Mouse (Mus musculus): ENCODE data around the gene Erc2. TPM values are rescaled to one million over a fixed set of nuclear protein-coding genes. Genes with fewer than 3 reads are reported as not detected.

The Erc2 gene
- total RNA-seq, 2 experiments from 2014 or later = 183 to 210 TPM

GRCm38 (mm10) chr14:27921656-27922373 lies 299.6 kb downstream of the Erc2 start:
- DNase-seq (ENCODE audit: low spot score in 2 of 2) = no peak

GRCm38 (mm10) chr14:27927369-27927768 lies 305.1 kb downstream of the Erc2 start:
- DNase-seq (ENCODE audit: low spot score in 2 of 2) = no peak

- no peak for DNase-seq (ENCODE audit: low spot score in 2 of 2)
Measured at GRCm38 (mm10) chr14:27933533-27933932, 311.3 kb downstream of the Erc2 start.

DNA sequence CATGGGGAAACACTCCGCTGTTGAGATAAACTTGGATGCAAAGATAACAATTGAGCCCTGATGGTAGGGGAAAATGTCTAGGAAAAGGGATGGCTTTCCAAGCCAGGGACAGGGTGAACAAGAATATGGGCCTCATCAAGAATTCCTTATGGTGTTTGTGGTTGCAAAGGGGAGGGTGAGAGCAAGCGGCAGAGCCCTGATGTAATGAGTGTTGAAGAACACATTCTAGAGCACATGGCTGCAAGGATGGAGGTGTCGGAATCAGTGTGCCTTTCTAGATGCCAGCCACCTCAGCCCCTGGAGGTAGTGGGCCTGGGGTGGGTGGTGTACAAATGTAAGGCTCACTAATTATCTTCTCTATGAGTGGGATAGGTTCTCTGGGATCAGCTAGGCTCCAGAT lies 313.5 kb downstream of the Erc2 start:
- DNase-seq (ENCODE audit: low spot score in 2 of 2) = no peak

- DNase-seq (ENCODE audit: low spot score in 2 of 2) = no peak
Measured at GRCm38 (mm10) chr14:27937922-27938321, 315.7 kb downstream of the Erc2 start.

DNA sequence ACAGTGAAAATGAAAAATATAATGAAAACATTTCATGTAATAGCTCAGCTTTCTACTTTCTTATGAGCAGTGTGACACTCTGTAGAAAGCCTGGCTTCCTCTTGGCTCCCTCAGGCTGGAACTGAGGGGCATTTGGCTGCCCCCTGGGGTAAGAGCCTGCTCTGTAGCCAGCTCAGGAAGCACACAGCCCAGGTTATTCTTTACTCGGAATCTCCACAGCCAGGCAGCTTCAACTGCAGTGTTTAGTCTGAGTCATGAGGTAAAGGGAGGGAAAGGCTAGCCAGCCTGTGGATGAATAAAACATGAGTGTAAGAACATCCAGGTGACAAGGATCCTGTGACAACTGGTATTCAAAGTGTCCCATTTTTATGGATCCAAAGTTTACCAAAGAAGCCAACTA lies 323.0 kb downstream of the Erc2 start:
- DNase-seq (ENCODE audit: low spot score in 2 of 2) = no peak

DNA sequence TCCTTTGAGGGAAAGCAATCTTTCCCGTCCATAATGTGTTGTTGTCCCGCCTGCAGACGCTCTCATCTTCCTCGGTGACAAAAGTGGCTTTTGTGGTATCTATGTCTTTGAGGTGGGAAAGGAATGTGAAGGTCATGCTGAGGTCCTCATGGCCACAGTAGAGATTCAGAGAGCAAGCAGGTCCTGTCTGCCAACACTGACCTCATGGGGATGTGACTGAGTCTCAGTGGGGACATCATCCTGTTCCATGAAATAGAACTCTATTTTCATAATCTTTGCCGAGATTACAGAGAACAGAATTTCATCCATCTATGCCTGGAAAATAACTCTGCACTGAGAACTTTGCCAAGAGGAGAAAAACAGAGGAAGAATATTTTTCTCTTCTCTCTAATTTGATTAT lies 324.0 kb downstream of the Erc2 start:
- no peak for DNase-seq (ENCODE audit: low spot score in 2 of 2)

- no peak for DNase-seq (ENCODE audit: low spot score in 2 of 2)
Measured at GRCm38 (mm10) chr14:27948391-27948790, 326.2 kb downstream of the Erc2 start.

GRCm38 (mm10) chr14:27953814-27954213 lies 331.6 kb downstream of the Erc2 start:
- no peak for DNase-seq (ENCODE audit: low spot score in 2 of 2)

DNA sequence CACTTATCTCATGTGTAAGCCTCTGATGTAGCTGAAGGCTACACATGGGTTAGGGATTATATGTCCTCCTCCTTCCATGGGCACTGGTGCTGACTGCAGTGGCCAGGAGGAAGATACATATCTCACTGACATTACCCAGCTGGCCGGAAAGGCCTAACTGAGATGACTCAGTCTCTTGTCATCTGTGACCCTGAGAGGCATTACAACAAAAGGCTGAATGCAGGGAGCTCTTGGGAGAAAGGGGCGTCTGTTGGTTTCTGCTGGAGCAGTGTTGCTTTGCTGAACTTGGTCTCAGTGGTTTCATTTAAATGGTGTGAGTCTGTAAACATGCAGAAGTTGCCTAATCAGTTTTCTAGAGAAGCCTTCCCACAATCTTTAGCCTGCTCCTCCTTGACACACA lies 334.6 kb downstream of the Erc2 start:
- DNase-seq (ENCODE audit: low spot score in 2 of 2) = no peak

GRCm38 (mm10) chr14:27973701-27974100 lies 351.5 kb downstream of the Erc2 start:
- no peak for DNase-seq (ENCODE audit: low spot score in 2 of 2)

- peak; percentile 74 to 84 for DNase-seq (ENCODE audit: low spot score in 2 of 2)
Measured at GRCm38 (mm10) chr14:27975661-27976060, 353.4 kb downstream of the Erc2 start.

GRCm38 (mm10) chr14:27984758-27985157 lies 362.5 kb downstream of the Erc2 start:
- peak in 1 of 2 experiments; percentile 28 for DNase-seq (ENCODE audit: low spot score in 2 of 2)

- DNase-seq (ENCODE audit: low spot score in 2 of 2) = no peak
Measured at GRCm38 (mm10) chr14:27985201-27985600, 363.0 kb downstream of the Erc2 start.

GRCm38 (mm10) chr14:27987422-27987821 lies 365.2 kb downstream of the Erc2 start:
- no peak for DNase-seq (ENCODE audit: low spot score in 2 of 2)

- no peak for DNase-seq (ENCODE audit: low spot score in 2 of 2)
Measured at GRCm38 (mm10) chr14:27998551-27998950, 376.3 kb downstream of the Erc2 start.

DNA sequence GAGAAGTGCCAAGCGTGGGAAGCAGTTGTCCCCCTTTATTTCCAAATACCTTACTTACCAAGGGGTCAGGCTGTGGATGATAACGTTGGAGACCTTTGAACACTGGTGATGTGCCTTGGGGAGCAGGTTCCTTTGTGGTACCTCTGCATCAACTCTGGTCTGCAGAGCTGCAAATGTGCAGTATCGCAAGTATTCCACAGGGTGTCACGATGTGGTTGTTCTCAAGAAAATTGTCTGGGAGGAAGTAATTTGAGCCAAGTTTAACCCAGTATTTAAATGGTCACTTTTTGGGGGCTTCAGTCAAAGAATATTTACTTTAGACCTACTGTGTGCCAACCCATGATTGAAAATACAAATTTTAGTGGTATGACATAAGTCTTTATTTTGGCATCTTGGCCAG lies 381.8 kb downstream of the Erc2 start:
- DNase-seq (ENCODE audit: low spot score in 2 of 2) = no peak

DNA sequence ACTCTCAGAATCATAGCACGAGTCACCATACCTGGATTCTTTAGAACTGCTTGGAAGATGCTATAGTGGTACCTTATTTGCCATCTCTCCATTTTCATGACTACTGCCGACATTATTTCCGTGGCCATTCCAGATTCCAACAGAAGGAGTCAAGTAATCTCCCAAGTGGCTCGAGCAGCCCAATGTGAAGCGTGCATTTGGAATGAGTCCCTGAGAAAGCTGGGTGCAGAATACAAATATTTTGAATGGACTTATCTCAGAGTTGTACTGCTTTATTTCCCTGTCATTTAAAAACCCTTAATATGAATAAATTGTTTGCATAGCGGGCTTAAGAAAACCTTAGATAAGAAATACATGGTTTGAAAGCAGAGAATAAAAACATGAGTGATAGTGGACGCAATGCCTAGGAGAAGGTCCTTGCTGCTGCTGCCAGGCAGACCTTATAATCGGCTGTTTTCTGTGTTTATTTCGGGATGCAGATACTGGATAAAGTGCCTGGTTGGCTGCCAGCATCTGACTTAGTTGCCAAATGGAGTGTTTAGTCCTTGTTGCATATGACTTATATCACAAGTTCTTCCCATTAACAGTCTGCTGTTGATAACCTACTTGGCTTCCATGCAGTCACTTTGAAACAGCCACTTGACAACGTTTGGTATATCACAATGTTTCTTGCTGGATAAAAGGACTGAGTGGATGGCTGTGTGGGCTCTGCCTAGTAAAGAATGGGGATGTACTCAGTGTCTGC lies 388.5 kb downstream of the Erc2 start:
- no peak for DNase-seq (ENCODE audit: low spot score in 2 of 2)

- no peak for DNase-seq (ENCODE audit: low spot score in 2 of 2)
Measured at GRCm38 (mm10) chr14:28023199-28023598, 401.0 kb downstream of the Erc2 start.

- DNase-seq (ENCODE audit: low spot score in 2 of 2) = no peak
Measured at GRCm38 (mm10) chr14:28030870-28031269, 408.6 kb downstream of the Erc2 start.

- no peak for DNase-seq (ENCODE audit: low spot score in 2 of 2)
Measured at GRCm38 (mm10) chr14:28035013-28035412, 412.8 kb downstream of the Erc2 start.

- no peak for DNase-seq (ENCODE audit: low spot score in 2 of 2)
Measured at GRCm38 (mm10) chr14:28043095-28043494, 420.9 kb downstream of the Erc2 start.

DNA sequence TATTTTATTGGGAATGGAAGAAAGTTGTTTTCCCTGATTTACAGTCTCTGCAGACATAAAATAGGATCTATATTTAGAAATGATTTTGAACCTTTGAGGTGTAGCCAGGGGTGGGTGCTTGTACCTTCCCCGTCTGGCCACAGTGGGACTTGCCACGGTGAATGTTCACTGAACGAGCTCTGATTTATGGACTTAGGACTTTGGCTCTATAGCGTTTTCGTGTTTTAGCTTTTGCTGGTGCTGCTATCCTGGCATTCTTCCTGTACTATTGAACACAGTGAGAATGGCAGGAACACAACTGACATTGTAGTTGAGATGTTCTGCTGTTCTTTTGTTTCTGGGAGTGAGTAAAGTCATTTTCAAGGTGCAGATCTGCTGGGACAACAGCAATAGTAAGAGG lies 429.4 kb downstream of the Erc2 start:
- no peak for DNase-seq (ENCODE audit: low spot score in 2 of 2)

Data from left cerebral cortex, adult 18-20 months (tissue).